Mouse (Mus musculus) frontal cortex, adult (tissue): ENCODE results near the gene Pdzd2.

Experiments
- ATAC-seq: cut with Nextera tagmentation; 2 replicates; pipeline ENCODE4 v1.9.2; 2017; ENCODE audit warnings: mild to moderate bottlenecking, moderate library complexity, mixed read lengths; ENCODE audit not compliant: low TSS enrichment

Pdzd2 gene

DNA sequence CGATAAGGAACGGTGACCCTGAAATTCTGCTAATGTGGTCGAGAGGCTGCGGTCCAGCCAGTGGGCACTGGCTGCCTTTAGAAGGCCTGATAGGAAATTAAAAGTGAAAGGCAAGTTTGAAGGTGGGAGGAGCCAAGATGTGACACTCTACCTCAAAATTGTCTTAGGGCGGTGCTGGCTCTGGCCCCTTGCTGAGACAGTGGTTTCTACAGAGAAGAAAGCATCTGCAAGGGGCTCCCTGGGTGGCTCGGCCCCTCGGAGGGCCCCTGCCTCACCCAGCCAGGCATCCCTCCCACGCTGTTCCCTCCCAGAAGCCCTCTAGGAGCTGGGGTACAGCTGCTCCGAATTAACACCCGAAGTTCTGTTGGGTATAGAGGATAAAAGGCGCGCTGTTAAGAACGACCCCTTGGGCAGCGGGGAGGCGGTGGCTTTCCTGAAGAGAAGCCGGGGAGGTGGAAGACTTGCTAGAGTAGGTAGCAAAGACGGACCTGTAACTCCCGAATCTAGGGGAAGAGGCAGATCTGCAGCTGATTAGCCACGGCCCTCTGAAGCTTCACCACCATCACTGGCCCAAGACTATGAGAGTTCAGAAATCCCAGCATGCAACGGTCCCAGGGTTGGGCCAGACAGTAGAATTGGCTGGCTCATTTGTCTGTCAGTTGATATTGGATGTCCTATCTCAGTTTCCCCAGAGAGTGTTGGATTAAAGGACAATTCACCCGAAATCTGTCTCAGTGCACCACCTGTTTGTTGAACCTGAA lies 71.8 kb downstream of the Pdzd2 start:
- ATAC-seq = no peak

DNA sequence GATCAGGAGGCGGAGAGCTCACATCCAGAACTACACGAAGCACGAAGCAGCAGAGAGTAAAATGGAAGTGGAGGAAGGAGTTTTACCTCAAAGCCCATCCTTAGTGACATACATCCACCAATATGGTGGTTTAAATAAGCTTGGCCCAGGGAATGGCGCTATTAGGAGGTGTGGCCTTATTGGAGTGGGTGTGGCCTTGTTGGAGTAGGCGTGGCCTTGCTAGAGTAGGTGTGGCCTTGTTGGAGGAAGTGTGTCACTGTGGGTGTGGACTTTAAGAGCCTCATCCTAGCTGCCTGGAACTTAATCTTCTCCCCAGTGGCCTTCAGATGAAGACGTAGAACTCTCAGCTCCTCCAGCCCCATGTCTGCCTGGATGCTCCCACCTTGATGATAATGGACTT lies 73.8 kb downstream of the Pdzd2 start:
- no peak for ATAC-seq

DNA sequence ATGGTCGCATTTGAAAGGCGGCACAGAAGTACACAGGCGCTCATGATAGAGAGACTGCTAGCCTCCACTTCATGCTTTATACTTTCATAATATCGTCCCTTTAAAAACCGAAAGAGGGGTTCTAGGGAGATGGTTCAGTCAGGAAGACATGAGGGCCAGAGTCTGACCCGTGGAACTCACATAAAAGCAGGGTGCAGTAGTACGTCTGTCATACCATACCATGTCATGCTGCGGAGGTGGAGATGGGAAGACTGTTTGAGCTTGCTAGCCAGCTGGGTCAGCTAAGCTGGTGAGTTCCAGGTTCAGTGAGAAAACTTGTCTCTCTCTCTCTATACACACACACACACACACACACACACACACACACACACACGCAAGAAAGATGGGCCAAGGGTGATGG lies 76.4 kb downstream of the Pdzd2 start:
- no peak for ATAC-seq

DNA sequence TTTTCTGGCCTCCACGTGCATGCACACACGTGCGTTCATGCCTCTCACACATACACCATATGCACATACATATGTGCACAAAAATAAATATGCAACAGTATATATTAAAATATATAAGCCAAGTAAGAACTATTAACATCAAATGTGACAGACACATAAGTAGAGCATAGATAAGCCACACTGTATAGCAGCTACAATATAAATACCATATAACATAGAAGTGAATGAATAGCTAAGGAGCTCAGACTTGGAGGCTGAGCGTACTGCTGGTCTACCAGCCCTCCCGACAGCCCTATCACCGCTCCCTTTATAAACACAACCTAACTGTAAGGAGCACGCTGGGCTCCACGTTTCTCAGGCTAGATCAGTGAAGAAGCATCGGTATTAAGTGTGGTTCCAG lies 79.4 kb downstream of the Pdzd2 start:
- ATAC-seq = no peak; the same call in 1 of the 2 replicates

DNA sequence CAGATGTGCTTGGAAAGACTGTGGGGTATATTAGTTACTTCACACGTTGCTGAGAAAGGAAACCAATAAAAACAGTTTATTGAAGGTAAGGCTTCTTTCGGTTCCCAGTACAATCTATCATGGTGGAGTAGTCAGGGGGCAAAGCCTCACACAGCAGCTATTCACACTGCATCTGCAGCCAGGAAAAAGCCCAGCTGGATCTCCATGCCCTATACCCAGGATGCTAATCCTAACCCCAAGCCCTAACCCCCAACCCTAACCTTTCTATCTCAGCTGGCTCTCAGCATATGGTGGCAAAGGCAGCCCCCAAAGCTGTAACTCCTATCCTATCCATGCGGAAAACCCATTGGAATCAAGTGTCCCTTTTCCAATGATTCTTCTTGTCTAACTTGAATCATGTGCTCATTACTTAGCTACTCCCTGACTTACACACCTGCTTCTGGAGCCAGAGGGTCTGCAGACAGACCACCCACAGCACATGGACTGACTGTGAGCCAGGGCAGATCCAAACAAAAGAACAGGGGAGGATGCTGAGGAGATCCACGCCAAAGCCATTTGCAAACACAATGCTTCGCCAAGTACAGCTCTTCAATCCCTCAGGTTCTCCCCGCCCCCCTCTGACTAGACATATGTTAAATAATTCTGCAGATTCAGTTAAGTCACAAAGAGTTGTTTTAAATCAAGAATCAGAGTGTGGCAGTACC lies 83.6 kb downstream of the Pdzd2 start:
- ATAC-seq = no peak

DNA sequence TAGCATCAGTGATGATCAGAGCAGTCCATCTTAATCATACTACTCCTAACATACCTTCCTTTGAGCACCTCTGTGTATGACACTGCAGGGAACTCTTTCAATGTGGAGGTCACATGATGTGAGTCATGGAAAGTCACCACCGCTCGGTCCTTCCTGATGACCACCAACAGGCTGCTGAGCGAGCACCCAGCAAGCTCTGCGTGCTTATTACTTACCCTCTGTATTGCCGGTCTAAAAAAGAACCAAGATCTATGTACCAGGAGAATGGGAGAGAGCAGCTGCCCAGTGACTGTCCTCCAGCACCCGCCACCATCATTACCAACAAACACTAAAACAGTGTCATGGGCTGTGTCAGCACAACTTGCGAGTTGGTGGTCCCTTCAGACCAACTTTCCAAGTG lies 84.4 kb downstream of the Pdzd2 start:
- ATAC-seq = no peak

DNA sequence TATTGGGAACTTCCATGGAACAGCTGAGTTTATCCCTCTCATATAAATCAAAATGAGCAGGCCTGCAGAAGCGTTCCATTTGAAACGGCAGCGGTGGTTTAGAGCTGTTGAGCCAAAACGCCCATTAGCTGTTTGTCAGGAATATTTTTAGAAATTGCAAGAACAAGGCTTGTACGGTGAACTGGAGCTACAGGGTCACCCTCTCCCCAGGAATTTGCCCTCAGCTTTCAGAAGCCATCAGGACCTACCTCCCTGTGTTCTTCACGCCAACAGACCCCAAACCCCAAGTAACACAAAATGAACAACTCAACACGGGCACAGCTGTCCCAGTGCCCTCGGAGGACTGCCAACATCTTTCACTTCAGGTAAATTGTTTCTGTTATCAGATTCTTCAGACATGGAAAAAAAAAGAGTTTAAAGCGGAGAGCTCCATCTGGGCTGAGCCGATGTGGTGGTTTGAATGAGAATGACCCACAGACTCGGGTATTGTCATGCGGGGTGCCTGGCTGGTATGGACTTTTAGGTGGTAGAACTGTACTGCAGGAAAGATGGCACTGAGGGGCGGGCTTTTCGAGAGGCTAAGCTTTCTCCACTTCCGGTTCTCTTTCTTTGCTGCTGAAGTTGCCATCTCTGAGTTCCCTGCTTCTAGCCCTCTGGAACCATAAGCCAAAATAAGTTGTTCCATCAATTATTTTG lies 87.2 kb downstream of the Pdzd2 start:
- ATAC-seq = no peak

DNA sequence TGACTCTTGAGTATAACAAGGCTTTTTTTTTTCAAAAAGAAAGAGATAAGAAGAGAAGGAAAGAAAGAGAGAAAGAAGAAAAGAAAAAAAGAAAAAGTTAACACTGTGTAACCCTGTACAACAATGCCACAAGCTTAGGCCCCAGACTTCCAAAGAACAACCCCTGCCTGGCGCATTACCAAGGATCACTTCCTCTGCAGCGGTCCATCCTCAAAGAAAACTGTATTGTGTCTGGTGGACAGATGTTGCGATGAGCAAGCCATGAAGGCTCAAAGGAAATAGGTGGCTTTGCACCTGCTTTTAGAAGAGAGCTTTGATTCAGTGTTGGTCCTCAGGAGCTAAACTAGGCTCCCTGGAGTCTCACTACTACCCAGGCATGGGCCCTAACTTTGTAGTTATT lies 89.5 kb downstream of the Pdzd2 start:
- ATAC-seq = no peak

DNA sequence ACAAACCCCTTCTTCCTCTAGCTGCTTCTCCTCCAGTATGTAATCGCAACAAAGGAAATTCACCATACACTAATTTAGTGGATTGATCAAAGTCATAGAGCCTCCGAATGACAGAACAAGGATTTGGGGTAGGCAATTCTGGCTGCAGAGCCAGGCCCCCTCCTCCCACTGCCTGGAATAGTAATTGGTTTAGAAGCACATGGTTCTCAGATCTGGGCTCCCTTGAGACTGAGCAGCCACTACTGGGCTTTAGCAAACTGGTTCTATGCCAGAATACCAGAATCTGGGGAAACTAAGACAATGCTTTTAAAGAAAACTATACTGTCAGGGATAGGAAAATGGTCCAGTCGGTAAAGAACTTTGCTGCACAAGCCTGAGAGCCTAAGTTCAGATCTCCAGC lies 90.0 kb downstream of the Pdzd2 start:
- no peak for ATAC-seq

DNA sequence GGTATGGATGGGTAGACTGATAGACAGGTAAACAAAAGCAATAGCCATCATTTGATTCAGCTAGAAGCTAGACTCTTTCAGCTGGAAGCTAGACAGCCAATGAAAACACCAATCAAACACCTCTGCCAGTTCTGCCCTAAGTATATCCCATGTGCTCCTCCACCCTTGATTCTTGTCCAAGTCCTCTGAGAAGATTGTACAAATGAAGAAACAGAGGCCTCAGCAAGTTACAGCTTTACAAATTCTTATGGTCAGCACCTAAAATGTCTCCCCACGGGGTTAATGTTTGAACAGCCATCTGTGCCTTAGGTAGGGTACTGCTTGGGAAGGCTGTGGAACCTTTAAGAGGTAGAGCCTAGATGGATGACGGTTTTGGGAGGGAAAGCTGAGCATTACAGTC lies 90.6 kb downstream of the Pdzd2 start:
- peak; percentile 17; the same call in 1 of the 2 replicates for ATAC-seq

DNA sequence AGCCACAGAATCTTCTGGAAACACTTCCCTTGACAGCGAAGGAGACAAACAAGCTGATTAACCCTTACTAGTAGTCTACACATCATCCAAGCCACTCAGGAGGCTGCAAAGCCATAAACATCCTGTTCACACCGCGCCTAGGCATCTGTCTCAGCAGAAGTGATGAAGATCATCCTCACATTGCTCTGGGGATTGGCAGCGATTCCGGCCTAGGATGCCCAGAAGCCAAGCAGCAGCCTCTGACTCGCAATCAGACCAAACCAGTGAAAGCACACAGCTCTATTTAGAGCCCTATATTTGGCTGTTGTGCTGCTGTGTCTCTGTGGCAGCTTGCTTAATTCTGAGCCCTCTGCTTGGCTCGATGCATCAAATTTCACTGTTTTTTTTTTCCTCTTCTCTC lies 99.0 kb downstream of the Pdzd2 start:
- peak; percentile 95 for ATAC-seq

DNA sequence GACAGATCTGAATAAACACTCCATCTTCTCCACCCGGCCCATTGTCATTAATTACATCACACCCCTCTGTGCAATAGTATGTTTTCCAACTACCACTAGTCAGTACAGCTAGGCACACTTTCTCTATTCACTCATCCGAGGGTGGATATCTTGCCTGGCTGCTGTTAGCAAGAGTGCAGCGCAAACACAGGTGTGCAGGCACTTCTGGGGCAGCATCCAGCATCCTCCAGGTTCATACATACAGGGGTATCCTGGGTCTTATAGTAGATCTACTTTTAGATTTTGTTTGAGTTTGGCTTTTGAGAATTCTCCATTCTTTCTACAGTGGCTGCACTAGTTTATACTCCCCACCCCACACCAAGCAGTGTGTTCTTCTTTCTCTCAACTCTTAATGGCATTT lies 99.9 kb downstream of the Pdzd2 start:
- ATAC-seq = no peak

DNA sequence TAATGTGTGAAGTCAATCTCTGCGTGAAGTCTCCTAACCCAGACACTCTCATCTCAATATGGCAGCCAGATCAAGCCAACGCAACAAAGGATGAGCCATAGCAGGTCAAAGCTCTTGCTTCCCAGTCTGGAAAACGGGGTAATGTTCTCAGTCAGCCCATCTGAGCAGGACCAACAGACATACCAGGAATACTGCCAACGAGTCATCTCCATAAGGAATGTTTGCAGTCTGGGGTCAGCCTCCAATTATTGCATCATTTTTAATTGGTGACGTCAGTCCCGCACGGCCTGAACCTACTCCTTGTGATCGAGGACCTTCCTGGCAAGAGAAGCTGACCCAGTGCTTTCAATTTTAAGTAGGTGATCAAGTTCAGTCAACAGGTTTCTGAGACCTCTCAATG lies 100.5 kb downstream of the Pdzd2 start:
- ATAC-seq = no peak

DNA sequence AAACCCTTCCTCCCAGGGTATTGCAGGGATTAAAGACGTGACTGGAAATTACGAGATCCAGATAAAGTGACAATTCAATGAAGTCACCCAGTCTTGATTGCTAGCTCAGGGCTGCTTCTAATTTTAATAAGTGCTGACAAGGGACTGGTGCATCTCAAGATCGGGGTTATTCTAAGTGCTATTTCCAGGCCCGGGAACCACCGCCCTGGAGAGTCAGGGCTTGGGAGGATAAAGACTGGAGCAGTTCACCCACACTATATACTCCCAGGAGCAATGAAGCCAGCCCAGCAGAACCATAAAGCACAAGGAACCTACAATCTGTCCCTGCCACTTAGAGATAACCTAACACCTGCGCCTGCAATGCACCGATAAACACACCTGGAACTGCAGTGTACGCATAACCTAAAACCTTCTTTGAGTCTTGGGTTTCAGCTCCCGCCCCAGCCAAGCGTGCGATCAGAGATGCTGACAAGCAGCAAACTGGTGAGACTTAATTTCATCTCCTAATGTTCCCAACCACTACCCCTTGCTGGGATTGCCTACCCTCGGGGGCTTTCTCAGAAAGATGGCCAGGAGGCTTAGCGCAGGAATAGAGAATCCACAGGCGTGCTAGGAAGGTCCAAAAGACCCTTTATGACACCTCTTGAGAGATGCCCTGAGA lies 101.2 kb downstream of the Pdzd2 start:
- ATAC-seq = no peak

DNA sequence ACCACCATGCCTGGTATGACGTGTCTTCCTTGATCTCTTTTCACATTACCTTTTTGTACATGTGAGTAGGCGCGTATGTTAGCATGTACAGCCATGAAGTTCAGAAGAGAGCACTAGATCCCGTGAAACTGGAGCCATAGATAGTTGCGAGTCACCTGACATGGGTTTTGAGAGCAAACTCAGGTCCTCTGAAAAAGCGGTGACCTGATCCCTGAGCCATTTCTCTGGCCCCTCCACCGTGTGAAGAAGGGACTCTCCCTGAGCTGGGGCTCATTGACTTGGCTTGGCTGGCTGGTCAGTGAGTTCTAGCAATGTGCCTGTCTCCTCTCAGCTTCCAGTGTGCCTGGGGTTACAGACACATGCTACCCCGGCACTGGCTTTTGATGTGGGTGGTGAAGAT lies 102.2 kb downstream of the Pdzd2 start:
- no peak for ATAC-seq

DNA sequence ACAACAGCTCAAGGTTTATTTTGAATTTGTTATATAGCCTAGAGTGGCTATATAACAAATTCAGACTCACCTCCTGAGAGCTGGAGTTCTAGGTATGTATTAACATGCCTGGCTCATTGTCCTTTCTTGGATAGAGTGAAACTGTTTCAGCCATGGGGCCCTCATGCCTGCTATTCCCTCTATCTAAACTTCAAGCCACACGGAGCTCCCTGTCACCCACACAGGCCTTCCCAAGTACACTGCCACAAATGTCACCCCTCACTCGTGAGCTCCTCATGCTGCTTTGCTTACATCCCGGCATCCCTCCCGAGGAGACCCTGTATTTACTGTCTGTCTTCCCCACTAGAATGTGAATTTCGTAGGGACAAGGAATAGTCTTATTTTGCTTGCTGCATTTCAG lies 103.3 kb downstream of the Pdzd2 start:
- no peak for ATAC-seq

DNA sequence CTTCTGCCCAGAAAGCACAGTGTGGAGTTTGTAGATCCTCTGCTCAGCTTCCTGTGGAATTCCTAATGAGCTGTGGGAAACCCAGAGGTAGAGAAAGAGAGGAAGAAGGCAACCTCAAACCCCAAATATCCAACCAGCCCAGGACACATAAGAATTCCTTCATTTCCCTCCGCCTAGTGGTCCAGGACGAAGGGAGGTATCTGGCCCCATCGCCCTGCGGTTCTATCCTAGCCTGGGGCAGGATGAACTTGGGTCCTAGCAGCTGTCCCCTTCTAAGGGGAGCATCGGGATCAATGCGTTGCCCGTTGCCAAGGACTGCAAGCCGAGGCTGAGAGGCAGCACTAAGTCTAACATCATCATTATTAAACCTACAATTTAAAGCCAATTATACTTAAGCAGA lies 104.8 kb downstream of the Pdzd2 start:
- ATAC-seq = no peak

DNA sequence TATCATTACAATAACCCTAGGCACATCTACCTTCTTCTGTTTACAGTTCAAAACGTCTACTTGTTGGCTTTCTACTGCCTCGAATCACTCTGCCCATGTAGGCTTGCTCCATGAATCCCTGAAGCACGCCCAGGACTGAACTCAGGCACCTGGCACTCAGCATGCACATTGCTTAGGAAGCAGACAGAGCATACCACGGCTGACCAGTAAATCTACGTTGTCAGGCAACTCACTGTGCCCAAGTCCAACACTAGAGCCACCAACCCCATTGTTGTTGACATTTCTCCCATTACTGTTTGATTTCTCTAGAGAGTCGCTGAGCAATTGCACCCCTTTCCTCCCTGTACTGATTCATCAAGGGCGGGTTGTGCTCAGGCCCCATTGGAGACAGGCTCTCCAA lies 110.6 kb downstream of the Pdzd2 start:
- ATAC-seq = no peak

DNA sequence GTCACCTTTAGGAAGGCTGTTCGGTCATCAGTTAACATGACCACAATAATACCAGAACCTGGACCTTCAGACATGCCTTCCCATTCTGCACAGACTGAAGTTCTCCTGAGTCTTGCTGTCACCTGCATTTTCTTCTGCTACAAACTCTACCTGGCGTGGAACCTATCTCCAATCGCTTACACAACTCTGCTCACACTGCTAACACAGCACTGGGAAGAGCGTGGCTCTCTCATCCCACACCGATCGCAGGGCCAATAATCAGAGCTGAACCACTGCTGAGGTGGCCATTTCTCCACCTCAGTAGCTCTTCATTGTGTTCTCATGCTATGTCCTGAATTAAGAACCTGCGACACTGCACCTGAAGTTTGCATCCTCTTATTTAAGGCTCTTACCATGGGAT lies 111.3 kb downstream of the Pdzd2 start:
- no peak for ATAC-seq

DNA sequence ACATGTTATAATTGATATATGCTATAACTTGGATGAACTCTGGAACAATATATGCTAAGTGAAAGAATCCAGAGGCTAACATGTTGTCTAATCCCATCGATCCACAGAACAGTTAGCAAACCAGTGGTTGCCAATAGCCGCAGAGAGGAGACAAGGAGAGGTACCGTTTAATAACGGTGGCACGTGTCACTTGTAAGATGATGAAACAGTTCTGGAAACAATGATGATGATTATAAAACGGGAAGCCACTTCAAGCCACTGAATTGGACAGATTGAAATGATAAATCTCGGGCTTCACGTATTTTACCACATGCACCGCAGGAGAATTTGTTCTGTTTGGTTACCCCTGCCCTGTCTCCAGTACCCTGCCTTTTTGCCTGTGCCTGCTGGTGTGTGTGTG lies 112.8 kb downstream of the Pdzd2 start:
- no peak for ATAC-seq

DNA sequence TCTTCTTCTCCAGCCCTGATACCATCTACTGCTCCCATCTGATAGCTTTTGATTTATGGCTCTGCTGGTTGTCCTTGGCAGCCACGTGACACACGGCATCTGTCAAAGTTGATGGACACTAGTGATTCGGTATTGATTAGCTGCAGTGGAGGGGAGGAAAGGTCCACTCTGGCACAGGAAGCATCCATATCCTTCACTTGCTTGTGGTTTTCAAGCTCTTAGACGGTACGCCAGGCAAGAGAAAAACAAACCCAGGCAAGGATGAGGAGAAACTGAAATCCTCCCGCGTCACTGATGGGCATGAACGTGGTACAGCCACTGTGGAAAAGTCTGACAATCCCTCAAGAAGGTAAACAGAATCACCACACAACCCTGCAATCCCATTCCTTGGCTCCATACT lies 113.6 kb downstream of the Pdzd2 start:
- ATAC-seq = no peak

DNA sequence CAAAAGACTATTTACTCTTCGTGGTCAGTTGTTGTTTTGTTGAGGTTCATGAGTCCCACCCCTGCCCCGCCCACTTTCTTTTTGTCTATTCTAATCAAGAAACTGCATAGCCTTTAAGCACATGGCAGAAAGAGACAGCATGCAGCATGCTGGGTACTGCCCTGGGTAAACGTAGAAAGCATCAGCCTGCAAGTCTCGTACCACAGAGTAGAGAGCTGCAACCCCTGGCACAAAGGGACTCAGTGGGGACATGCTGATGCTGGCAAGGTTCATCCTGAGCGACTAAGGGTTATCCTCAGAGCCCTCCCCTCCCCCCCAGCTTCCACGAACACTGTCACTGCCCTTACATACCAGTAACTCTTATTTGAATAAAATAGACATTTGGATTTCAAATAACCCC lies 114.2 kb downstream of the Pdzd2 start:
- ATAC-seq = no peak

DNA sequence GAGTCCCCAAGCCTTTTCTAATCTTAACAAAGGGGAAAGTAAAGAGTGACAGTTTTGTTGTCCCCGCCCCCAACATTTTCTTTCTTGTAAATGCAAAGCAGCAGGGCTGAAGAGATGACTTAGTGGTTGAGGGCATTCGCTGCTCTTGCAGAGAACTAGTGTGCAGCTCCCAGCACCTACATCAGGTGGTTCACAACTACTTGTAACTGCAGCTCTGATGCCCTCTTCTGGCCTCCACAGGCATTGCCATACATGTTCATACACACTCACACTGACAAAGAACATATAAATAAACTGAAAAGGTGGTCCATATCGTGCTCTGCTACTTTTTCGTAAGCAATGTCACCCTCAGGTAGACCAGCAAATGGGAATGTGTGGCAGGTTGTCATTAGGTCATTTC lies 116.2 kb downstream of the Pdzd2 start:
- no peak for ATAC-seq
